Mouse (Mus musculus): Measurements from ENCODE around the gene Trak1. TPM values are rescaled to one million over a fixed set of nuclear protein-coding genes. Genes with fewer than 3 reads are reported as not detected.

The Trak1 gene
- polyA plus RNA-seq, 1 experiment, result 64.3 TPM

DNA sequence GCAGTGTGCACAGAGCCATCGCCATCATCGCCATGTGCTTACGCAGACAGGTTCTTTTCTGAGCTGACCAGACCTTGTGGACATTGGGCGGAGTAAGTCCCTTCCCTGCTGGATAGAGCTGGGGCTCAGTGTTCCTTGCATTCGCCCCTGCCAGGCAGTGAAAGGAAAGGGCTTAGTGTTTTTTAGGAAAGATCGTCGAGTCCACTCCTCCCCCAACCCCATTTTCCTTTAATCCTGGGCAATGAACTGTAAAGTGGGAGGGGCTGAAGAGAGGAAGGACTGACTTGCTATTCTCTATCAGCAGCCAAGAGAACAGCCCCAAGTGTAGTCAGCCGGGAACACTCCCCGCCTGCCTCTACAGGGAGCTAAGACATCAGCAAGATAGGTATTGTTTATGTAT, 6.4 kb downstream of the Trak1 start:
- peak overlapping the region; percentile 28 for H3K27ac ChIP-seq (replicated peaks; ENCODE audit: low read depth, low read length)
- peaks cover 56% of the 10 kb centered on the region for H3K4me1 ChIP-seq (ENCODE audit: control insufficient read depth, insufficient read depth, insufficient read length, low read length)
- no peak overlapping the region for H3K4me3 ChIP-seq (ENCODE audit: insufficient read depth, low read depth, low read length)

GRCm38 (mm10) chr9:121304520-121304919, 7.2 kb downstream of the Trak1 start:
- Histone ChIP-seq H3K4me1 (ENCODE audit: control insufficient read depth, insufficient read depth, insufficient read length, low read length) (peaks cover 54% of the 10 kb centered on the region), H3K27ac (replicated peaks; ENCODE audit: low read depth, low read length) (no peak overlapping the region; the same call in 1 of the 2 replicates)

DNA sequence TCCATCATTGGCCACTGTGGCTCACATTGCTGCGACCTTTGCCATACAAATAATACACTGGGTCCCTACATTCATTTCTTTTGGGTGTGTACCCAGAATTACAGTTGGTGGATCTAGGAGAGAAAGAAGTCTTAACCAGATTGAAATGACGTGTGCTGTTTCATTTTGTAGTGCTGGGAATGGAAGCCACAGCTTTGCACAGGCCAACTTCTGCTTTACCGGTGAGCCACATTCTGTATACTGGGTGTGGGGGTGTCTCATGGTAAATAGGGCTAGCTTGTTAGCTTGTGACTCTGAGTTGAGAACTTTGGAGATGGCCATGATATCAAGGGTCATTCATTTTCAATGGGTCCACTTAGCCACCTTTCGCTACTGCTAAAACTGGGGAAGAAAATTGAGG, 8.2 kb downstream of the Trak1 start:
- H3K4me3 ChIP-seq (ENCODE audit: insufficient read depth, low read depth, low read length), result no peak overlapping the region
- no peak overlapping the region for H3K27ac ChIP-seq (replicated peaks; ENCODE audit: low read depth, low read length)
- peaks cover 50% of the 10 kb centered on the region for H3K4me1 ChIP-seq (ENCODE audit: control insufficient read depth, insufficient read depth, insufficient read length, low read length)

More at GRCm38 (mm10) chr9:121304520-121304919, 7.2 kb downstream of the Trak1 start:
- no peak overlapping the region for H3K4me3 ChIP-seq (ENCODE audit: insufficient read depth, low read depth, low read length)

DNA sequence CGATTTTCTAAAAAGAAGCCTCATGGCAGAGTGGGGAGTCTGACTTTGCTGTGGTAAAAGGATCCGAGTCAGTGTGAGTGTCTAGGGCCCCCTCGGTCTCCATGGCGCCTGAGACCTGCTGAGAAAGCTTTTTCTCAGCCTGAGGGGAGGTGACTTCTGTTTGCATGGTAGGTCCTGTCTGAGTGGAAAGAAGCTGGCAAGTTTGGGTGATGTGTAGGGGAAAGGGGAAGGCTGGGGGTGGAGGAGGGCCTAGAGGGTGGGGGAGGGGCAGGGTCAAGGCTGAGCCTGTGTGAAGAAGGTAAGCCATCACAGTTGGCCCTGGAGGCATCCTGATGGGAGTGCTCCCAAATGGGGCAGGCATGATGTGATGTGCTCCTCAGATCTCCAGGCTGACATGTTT, 12.0 kb downstream of the Trak1 start:
- Histone ChIP-seq H3K27ac (replicated peaks; ENCODE audit: low read depth, low read length) (no peak overlapping the region), H3K4me1 (ENCODE audit: control insufficient read depth, insufficient read depth, insufficient read length, low read length) (peaks cover 36% of the 10 kb centered on the region), H3K4me3 (ENCODE audit: insufficient read depth, low read depth, low read length) (no peak overlapping the region)

DNA sequence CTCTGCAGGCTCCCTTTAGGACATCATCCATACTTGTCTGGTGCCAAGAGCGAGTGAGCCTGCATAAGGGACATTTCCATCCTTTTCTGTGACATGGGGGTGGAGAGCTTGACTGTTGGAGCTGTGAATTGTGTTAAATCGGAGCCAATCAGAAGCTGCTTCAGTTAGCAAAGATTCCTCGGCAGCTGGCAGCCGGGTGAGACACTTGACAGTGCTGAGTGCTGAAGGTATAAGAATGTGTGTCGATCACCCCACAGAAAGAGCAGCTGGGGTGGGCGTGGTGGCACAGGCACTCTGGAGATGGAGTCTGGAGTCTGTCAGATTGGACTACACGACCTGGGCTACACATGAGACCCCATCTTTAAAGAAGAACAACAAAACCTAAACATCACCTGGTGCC, 13.2 kb downstream of the Trak1 start:
- H3K4me3 ChIP-seq (ENCODE audit: insufficient read depth, low read depth, low read length), result no peak overlapping the region
- H3K27ac ChIP-seq (replicated peaks; ENCODE audit: low read depth, low read length), result no peak overlapping the region
- peaks cover 36% of the 10 kb centered on the region for H3K4me1 ChIP-seq (ENCODE audit: control insufficient read depth, insufficient read depth, insufficient read length, low read length)

- Histone ChIP-seq H3K4me1 (ENCODE audit: control insufficient read depth, insufficient read depth, insufficient read length, low read length) (peaks cover 37% of the 10 kb centered on the region), H3K27ac (replicated peaks; ENCODE audit: low read depth, low read length) (0 out of 2 replicates have a peak overlapping the region, but pooled peaks have one; percentile 24), H3K4me3 (ENCODE audit: insufficient read depth, low read depth, low read length) (no peak overlapping the region)
Observed at GRCm38 (mm10) chr9:121311846-121312236, 14.5 kb downstream of the Trak1 start.

- Histone ChIP-seq H3K4me3 (ENCODE audit: insufficient read depth, low read depth, low read length) (no peak overlapping the region), H3K27ac (replicated peaks; ENCODE audit: low read depth, low read length) (0 out of 2 replicates have a peak overlapping the region, but pooled peaks have one; percentile 24), H3K4me1 (ENCODE audit: control insufficient read depth, insufficient read depth, insufficient read length, low read length) (peaks cover 35% of the 10 kb centered on the region)
Observed at GRCm38 (mm10) chr9:121312237-121312891, 15.1 kb downstream of the Trak1 start.

DNA sequence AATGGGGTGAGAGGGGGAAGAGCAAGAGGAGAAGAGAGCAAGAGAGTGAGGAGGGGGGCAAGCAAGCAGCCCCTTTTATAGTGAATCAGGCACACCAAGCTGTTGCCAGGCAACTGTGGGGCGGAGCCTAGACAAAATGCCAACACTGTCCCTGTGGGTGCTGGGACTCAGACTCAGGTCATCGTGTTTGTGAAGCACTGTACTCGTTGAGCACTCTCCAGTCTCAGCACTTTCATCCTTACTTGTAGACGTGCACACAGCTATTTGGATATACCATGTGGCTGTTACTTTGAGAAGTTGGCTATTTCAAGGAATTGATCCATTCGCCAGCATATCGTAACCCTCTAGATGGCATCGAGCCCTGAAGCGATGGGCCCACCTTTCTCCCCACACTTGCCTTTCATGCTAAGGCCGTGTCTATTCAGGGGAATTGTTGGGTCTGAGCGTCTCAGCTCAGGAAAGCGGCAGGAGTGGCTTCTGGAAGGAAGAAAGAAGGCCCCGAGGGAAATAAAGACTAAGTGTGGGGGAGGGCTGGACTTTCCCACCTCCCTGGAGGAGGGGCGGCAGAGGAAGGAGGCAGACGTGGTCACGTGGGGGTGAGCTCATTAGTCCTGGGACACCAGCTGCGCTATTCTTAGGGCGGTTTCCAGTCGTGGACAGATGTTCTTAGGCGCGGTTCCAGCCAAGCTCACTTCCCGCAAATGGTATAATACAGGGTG, 16.5 kb downstream of the Trak1 start:
- Histone ChIP-seq H3K4me3 (ENCODE audit: insufficient read depth, low read depth, low read length) (peak overlapping the region; percentile 55), H3K4me1 (ENCODE audit: control insufficient read depth, insufficient read depth, insufficient read length, low read length) (peaks cover 40% of the 10 kb centered on the region), H3K27ac (replicated peaks; ENCODE audit: low read depth, low read length) (peak overlapping the region; percentile 99)

GRCm38 (mm10) chr9:121314541-121315152, 17.3 kb downstream of the Trak1 start:
- Histone ChIP-seq H3K27ac (replicated peaks; ENCODE audit: low read depth, low read length) (peak overlapping the region; percentile 99), H3K4me1 (ENCODE audit: control insufficient read depth, insufficient read depth, insufficient read length, low read length) (peaks cover 39% of the 10 kb centered on the region), H3K4me3 (ENCODE audit: insufficient read depth, low read depth, low read length) (peak overlapping the region; percentile 55)

DNA sequence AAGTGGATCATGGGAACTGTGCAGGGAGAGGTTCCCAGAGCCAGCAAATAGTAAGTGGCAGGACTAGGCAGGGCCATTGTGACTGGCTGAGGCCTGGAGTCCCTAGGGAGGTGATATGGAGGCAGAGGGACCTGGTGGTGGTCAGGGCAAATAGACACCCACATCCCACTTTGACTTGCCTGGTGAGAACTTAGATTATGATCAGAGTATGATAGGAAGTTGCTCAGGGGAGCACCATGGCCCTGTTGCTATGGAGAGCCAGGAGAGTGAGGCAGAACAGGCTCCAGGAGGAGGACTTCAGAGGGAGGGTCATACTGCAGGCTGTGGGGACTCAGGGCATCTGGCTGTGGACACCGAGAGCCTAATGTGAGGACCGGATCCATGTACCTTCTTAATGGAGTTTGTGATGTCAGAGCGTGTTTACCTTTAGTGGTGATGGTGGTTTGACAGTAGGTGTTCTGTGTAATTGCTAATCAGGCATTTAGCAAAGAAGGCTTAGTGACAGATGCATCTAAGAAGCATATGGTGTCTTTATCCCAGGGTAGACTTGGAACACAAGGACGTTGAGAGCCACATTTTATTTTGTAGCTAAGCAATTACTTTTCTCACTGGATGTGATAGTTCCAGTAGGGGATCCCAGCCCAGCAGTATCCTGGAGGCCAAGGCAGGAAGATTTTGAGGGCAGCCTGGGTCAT, 18.7 kb downstream of the Trak1 start:
- H3K4me1 ChIP-seq (ENCODE audit: control insufficient read depth, insufficient read depth, insufficient read length, low read length), result peaks cover 46% of the 10 kb centered on the region
- no peak overlapping the region for H3K4me3 ChIP-seq (ENCODE audit: insufficient read depth, low read depth, low read length)
- peak overlapping the region; percentile 99 for H3K27ac ChIP-seq (replicated peaks; ENCODE audit: low read depth, low read length)

DNA sequence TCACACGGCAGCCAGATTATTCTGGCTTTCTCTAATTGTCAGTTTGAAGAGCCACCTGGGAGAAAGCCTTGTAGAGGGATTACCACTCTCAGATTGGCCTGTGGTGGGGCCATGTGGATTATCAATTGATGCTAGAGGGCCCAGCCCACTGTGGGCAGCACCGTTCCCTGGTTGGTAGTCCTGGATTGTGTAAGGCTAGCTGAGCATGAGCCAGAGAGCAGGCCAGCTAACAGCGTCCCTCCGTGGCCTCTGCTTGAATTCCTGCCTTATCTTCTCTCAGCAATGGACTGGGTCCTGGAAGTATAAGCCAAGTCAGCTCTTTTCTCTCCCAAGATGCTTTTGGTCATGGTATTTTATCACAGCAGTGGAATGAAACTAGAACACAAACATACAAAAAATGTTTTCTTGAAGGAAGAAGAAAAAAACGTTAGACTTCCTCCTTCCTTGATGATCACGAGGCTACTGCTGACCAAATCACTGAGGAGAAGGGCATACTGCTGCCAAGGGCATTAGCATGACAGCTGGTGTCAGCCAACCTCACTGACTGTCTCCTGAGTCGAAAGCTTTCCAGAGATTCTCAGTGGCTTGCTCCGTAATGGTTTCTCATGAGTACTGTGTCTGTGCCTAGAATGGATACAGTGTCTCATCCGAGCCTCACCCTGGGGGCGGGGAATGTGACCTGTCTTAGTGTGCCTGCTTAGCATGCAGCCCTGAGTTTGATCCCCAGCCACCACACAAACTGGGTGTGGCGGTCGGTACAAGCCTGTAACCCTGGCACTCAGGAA, 19.5 kb downstream of the Trak1 start:
- peaks cover 46% of the 10 kb centered on the region for H3K4me1 ChIP-seq (ENCODE audit: control insufficient read depth, insufficient read depth, insufficient read length, low read length)
- H3K4me3 ChIP-seq (ENCODE audit: insufficient read depth, low read depth, low read length), result no peak overlapping the region
- peak overlapping the region; percentile 99 for H3K27ac ChIP-seq (replicated peaks; ENCODE audit: low read depth, low read length)

DNA sequence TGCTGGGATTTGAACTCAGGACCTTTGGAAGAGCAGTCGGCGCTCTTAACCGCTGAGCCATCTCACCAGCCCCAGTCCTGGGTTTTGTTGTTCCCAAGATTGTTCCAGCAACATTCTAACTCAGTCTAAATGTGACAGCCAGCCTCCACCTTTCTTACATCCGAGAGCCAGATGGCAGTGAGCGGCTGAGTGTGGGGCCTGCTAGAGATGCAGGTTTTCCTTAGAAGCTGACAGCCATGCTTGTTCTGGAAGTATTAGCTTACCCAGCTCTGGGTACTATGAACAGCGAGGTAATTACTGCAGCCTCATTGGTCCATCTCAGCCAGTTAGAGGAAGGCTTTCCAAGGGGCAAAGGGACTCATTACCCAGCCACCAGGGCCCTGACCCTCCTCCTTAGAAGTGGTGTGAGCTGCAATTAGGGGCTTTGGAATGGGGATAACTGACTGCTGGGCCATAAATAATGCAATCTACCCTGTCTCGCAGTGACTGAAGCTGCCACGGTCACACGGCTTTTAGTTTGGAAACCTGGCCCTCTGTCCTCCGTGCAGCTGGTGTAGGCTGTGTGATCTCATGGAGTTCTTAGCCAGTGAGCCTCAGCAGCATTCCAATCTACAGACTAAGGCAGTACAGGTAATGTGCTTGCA, 22.1 kb downstream of the Trak1 start:
- no peak overlapping the region for H3K4me3 ChIP-seq (ENCODE audit: insufficient read depth, low read depth, low read length)
- 0 out of 2 replicates have a peak overlapping the region, but pooled peaks have one; percentile 30 for H3K27ac ChIP-seq (replicated peaks; ENCODE audit: low read depth, low read length)
- peaks cover 33% of the 10 kb centered on the region for H3K4me1 ChIP-seq (ENCODE audit: control insufficient read depth, insufficient read depth, insufficient read length, low read length)

DNA sequence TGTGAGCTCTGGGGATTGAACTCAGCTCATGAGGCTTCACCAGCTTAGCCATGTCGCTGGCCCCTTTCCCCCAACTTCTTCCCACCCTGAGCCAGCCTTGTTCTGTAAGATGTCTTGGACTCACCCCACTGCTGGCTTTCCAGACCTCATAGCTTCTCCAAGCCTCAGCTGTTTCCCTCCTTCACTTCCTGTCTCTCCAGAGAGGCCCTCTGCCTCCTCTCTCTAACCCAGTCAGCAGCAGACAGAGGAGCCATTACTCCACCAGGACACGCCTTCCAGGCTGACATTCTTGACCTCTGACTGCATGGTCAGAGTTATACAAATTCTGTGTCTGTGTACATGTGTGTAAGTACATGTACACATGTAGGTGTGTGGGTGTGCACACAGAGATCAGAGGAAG, 23.1 kb downstream of the Trak1 start:
- Histone ChIP-seq H3K27ac (replicated peaks; ENCODE audit: low read depth, low read length) (peak overlapping the region; percentile 74), H3K4me1 (ENCODE audit: control insufficient read depth, insufficient read depth, insufficient read length, low read length) (peaks cover 30% of the 10 kb centered on the region)

GRCm38 (mm10) chr9:121321118-121321517, 23.8 kb downstream of the Trak1 start:
- Histone ChIP-seq H3K27ac (replicated peaks; ENCODE audit: low read depth, low read length) (0 out of 2 replicates have a peak overlapping the region, but pooled peaks have one; percentile 10), H3K4me3 (ENCODE audit: insufficient read depth, low read depth, low read length) (no peak overlapping the region), H3K4me1 (ENCODE audit: control insufficient read depth, insufficient read depth, insufficient read length, low read length) (peaks cover 23% of the 10 kb centered on the region)

More for the DNA sequence above, 23.1 kb downstream of the Trak1 start:
- H3K4me3 ChIP-seq (ENCODE audit: insufficient read depth, low read depth, low read length), result no peak overlapping the region

Measured in brown adipose tissue, adult 24 weeks (tissue).